Mouse (Mus musculus): Measurements from ENCODE around the gene Iqce. TPM values are rescaled to one million over a fixed set of nuclear protein-coding genes. Genes with fewer than 3 reads are reported as not detected.

Iqce gene
- polyA plus RNA-seq (2011; ENCODE audit: insufficient read depth, insufficient read length, low replicate concordance, missing spikeins) = 3.6 and 11.0 TPM in 2 replicates

DNA sequence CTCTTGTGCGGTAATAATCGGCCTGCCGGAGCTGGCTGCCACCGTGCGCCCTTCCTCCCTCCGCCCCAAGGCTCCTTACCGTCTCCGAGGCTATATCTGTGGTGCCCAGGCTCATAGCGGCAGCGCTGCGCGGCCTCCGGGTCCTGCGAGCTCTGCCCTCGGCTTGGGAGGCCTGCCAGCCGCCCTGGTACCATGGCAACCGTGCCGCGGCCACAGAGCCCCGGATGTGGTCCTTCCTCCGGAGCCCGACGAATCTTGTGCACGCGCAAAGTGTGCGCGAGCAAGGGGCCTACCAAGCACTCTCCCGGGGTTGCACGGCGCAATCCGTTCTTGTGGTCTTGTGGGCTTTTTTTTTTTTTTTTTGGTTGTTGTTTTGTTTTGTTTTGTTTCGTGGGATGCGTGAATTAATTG lies at the start of gene Iqce:
Iqce (minus strand) TSS at position 276 of the 411 bp plus-strand sequence.
- H3K27ac ChIP-seq (ENCODE audit: control insufficient read depth, insufficient read depth, low read depth, low read length, poor library complexity) = peak within 1 kb of the TSS; percentile 46
- H3K4me3 ChIP-seq (replicated peaks; ENCODE audit: control insufficient read depth, low read depth, low read length) = peak within 1 kb of the TSS; percentile 86
- no peak for TF ChIP-seq CTCF (IDR thresholded peaks at IDR 0.05; ENCODE audit: control insufficient read depth, insufficient read depth, low read length)
- TF ChIP-seq POLR2A (IDR thresholded peaks at IDR 0.05; ENCODE audit: borderline replicate concordance, control insufficient read depth, low read depth, low read length) = peak; percentile 67; the same call in 1 of the 2 replicates
- WGBS = under 1% methylated on average over 33 of the region's 33 CpGs
- peaks cover 3% of the 10 kb centered on the region; the same call in 1 of the 2 replicates for H3K4me1 ChIP-seq (ENCODE audit: control insufficient read depth, insufficient read depth, low read length)

DNA sequence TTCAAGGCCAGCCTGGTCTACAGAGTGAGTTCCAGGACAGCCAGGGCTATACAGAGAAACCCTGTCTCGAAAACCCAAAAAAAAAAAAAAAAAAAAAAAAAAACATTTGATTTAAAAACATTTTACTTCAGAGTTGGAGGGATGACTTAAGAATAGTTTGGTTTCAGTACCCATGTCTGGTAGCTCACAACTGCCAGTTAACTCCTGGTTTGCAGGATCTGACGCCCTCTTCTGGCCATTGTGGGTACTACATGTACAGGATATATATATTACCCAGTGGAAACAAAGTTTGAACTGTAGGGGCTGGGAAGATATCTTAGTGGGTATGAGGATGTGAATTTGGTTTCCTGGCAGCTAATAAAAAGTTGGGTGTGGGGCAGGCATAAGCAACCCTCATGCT lies 48.7 kb upstream of the Iqce start:
- H3K4me3 ChIP-seq (replicated peaks; ENCODE audit: control insufficient read depth, low read depth, low read length) = no peak overlapping the region
- TF ChIP-seq POLR2A (IDR thresholded peaks at IDR 0.05; ENCODE audit: borderline replicate concordance, control insufficient read depth, low read depth, low read length) (no peak), CTCF (IDR thresholded peaks at IDR 0.05; ENCODE audit: control insufficient read depth, insufficient read depth, low read length) (no peak)
- no peak overlapping the region for H3K27ac ChIP-seq (ENCODE audit: control insufficient read depth, insufficient read depth, low read depth, low read length, poor library complexity)
- WGBS = 0% methylated on average over 1 of the region's 2 CpGs
- peaks cover 9% of the 10 kb centered on the region for H3K4me1 ChIP-seq (ENCODE audit: control insufficient read depth, insufficient read depth, low read length)

DNA sequence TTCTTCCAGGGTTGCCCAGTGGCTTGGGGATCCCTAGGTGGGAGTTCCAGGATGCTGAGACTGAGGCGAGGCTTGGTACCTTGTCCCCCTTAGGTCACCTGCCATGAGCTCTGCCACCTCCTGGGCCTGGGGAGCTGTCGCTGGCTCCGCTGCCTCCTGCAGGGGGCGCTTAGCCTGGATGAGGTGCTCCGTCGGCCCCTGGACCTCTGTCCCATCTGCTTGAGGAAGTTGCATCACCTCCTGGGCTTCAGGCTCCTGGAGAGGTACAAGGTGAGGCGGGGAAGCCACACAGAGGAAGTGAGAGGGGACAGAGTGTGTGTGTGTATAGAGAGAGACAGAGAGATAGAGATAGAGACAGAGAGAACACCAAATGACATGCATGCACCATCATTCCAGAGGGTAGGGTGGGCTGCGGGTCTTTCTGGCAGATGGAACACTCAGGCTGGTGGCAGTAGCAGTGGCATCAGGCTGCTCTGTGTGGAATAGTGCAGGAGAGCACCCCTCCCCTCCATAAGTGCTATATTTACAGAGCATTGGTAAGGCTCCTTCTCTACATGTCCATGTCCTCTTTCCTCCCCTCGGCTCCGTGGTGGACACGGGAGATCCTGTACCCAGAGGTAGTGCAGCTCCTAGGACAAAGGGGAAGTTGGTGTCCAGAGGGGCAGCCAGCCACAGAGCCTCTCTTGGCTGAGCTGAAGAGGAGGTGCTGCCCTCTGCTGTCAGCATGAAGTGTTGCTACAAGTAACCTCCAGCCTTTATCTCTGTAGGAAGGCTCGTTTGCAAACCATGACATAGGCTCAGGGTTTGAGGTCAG lies 47.1 kb upstream of the Iqce start:
- TF ChIP-seq POLR2A (IDR thresholded peaks at IDR 0.05; ENCODE audit: borderline replicate concordance, control insufficient read depth, low read depth, low read length) = no peak
- TF ChIP-seq CTCF (IDR thresholded peaks at IDR 0.05; ENCODE audit: control insufficient read depth, insufficient read depth, low read length) = peak; percentile 97
- Histone ChIP-seq H3K4me1 (ENCODE audit: control insufficient read depth, insufficient read depth, low read length) (peaks cover 9% of the 10 kb centered on the region), H3K4me3 (replicated peaks; ENCODE audit: control insufficient read depth, low read depth, low read length) (peak overlapping the region; percentile 21), H3K27ac (ENCODE audit: control insufficient read depth, insufficient read depth, low read depth, low read length, poor library complexity) (peak overlapping the region; percentile 72)
- 2% methylated on average over 12 of the region's 12 CpGs for WGBS

DNA sequence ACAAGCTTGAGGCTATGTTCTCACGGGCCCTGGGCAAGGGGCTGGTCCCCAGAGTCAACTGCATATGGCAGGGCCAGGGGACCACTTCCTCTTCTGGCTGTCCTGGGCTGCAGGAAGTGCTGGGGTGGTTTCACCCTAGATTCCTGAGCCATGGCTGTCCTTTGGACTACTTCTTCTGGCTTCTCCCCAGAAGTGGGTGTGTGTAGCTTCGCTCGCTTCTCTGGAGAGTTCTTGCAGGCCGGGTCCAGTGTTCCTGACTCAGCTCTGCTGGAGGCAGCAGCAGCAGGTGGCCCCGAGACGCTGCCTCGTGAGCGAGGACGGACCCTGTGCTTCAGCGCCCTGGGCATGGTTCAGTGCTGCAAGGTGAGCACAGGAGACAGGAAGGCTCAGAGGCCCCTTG lies 46.2 kb upstream of the Iqce start:
- H3K27ac ChIP-seq (ENCODE audit: control insufficient read depth, insufficient read depth, low read depth, low read length, poor library complexity) = peak overlapping the region; percentile 72

DNA sequence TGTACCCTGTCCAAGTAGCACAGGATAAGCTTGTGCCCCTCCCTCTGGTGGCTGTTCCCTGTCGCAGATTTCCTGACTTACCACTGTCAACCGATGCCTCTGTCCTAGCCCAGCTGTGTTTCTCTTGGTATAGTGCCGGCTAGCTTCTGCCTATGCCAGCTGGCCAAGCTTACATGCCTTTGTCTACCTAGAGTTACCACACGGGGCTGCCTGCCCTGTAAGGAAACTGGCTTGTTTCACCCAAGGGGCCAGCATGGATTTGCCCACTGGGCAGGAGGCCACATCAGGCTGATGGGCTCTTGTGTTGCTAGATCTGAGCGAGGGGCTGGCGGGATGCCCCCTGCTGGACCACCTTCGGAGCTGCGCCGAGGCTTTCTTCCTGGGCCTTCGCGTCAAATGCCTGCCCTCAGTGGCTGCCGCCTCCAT lies 41.5 kb upstream of the Iqce start:
- TF ChIP-seq POLR2A (IDR thresholded peaks at IDR 0.05; ENCODE audit: borderline replicate concordance, control insufficient read depth, low read depth, low read length) (no peak), CTCF (IDR thresholded peaks at IDR 0.05; ENCODE audit: control insufficient read depth, insufficient read depth, low read length) (peak; percentile 26; the same call in 1 of the 2 replicates)
- H3K4me3 ChIP-seq (replicated peaks; ENCODE audit: control insufficient read depth, low read depth, low read length) = no peak overlapping the region
- H3K27ac ChIP-seq (ENCODE audit: control insufficient read depth, insufficient read depth, low read depth, low read length, poor library complexity) = no peak overlapping the region
- H3K4me1 ChIP-seq (ENCODE audit: control insufficient read depth, insufficient read depth, low read length) = peaks cover 3% of the 10 kb centered on the region
- 52% methylated on average over 12 of the region's 12 CpGs for WGBS

More for the DNA sequence above, 46.2 kb upstream of the Iqce start:
- Histone ChIP-seq H3K4me3 (replicated peaks; ENCODE audit: control insufficient read depth, low read depth, low read length) (no peak overlapping the region), H3K4me1 (ENCODE audit: control insufficient read depth, insufficient read depth, low read length) (peaks cover 9% of the 10 kb centered on the region)
- 45% methylated on average over 10 of the region's 10 CpGs for WGBS
- TF ChIP-seq POLR2A (IDR thresholded peaks at IDR 0.05; ENCODE audit: borderline replicate concordance, control insufficient read depth, low read depth, low read length) (no peak), CTCF (IDR thresholded peaks at IDR 0.05; ENCODE audit: control insufficient read depth, insufficient read depth, low read length) (no peak)

DNA sequence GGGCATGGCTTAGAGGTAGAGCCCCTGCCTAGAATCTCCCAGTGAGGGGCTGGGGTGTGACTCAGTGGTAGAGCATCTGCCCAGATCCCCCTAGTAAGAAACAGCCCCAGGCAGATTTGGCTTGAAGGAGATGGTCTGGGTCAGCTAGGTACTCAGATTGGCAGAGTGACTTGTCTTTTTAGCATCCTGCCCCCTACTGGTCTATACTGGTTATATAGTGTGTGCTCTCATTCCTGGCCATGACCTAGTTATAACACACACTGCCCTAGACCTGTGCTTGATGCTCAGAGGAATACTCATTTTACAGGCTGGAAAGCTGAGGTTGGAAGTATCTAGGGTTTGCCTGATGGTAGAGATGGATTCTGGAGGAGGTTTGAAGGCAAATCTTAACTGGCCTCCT lies 39.7 kb upstream of the Iqce start:
- Histone ChIP-seq H3K4me1 (ENCODE audit: control insufficient read depth, insufficient read depth, low read length) (peaks cover 3% of the 10 kb centered on the region; the same call in 1 of the 2 replicates), H3K4me3 (replicated peaks; ENCODE audit: control insufficient read depth, low read depth, low read length) (no peak overlapping the region), H3K27ac (ENCODE audit: control insufficient read depth, insufficient read depth, low read depth, low read length, poor library complexity) (no peak overlapping the region)
- TF ChIP-seq CTCF (IDR thresholded peaks at IDR 0.05; ENCODE audit: control insufficient read depth, insufficient read depth, low read length) (0 out of 2 replicates have a peak, but pooled peaks have one; percentile 7), POLR2A (IDR thresholded peaks at IDR 0.05; ENCODE audit: borderline replicate concordance, control insufficient read depth, low read depth, low read length) (no peak)

DNA sequence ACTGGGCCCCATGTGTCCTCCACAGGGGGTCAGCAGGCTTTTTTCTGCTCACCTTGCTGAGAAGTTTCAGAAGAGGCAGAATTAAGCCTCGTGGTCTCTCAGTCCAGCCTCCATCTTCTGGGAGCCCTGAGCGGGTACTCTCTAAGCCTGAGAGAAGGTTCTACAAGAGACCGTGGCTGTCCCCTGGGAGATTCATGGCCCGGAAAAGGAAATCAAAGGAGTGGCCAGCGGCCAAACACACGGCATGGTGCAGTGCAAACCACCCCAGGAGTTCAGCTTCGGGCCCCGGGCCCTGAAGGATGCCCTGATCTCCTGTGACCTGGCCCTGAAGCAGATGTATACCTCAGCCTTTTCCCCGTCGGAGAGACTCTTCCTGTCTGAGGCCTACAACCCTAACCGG lies 38.9 kb upstream of the Iqce start:
- WGBS = 73% methylated on average over 11 of the region's 11 CpGs
- H3K4me1 ChIP-seq (ENCODE audit: control insufficient read depth, insufficient read depth, low read length) = peaks cover 4% of the 10 kb centered on the region; the same call in 1 of the 2 replicates
- TF ChIP-seq POLR2A (IDR thresholded peaks at IDR 0.05; ENCODE audit: borderline replicate concordance, control insufficient read depth, low read depth, low read length) = no peak
- no peak for TF ChIP-seq CTCF (IDR thresholded peaks at IDR 0.05; ENCODE audit: control insufficient read depth, insufficient read depth, low read length)

DNA sequence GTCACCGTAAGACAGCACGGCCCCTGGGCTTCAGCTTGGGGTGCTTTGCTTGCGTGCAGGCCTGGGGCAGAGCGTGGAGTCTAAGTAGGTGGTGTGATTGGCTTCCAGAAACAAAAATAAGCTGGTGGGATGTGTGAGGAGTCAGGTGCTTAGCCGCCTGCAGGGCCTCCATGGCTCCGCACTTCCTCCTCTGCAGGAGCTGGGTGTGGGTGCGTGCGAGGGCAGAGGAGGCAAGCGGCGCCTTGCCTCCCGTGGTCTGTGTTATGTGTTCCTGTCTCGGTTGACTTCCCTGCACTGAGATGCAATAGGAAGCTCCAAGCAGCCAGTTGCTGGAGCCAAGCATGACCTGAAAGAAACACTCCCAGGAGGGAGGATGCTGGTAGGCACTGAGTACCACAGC lies 37.6 kb upstream of the Iqce start:
- Histone ChIP-seq H3K4me1 (ENCODE audit: control insufficient read depth, insufficient read depth, low read length) (peaks cover 4% of the 10 kb centered on the region; the same call in 1 of the 2 replicates), H3K27ac (ENCODE audit: control insufficient read depth, insufficient read depth, low read depth, low read length, poor library complexity) (peak overlapping the region; percentile 1; the same call in 1 of the 2 replicates), H3K4me3 (replicated peaks; ENCODE audit: control insufficient read depth, low read depth, low read length) (no peak overlapping the region)
- WGBS = 46% methylated on average over 12 of the region's 12 CpGs
- TF ChIP-seq POLR2A (IDR thresholded peaks at IDR 0.05; ENCODE audit: borderline replicate concordance, control insufficient read depth, low read depth, low read length) = no peak
- no peak for TF ChIP-seq CTCF (IDR thresholded peaks at IDR 0.05; ENCODE audit: control insufficient read depth, insufficient read depth, low read length)

More for the DNA sequence above, 38.9 kb upstream of the Iqce start:
- H3K27ac ChIP-seq (ENCODE audit: control insufficient read depth, insufficient read depth, low read depth, low read length, poor library complexity) = no peak overlapping the region
- H3K4me3 ChIP-seq (replicated peaks; ENCODE audit: control insufficient read depth, low read depth, low read length) = no peak overlapping the region

All from bone marrow, adult 2 months (tissue).